Mouse (Mus musculus): ENCODE measurements around the gene Hbq1b. TPM values are rescaled to one million over a fixed set of nuclear protein-coding genes. Genes with fewer than 3 reads are reported as not detected.
"Not testable (repeated sequence)": the region's sequence is repeated elsewhere in the genome, so short reads cannot be mapped to it uniquely, and the experiment has no call there.

Gene Hbq1b
- total RNA-seq, 4 experiments from 2014 or later, result 1.1 to 2.5 TPM; not detected in 2

DNA sequence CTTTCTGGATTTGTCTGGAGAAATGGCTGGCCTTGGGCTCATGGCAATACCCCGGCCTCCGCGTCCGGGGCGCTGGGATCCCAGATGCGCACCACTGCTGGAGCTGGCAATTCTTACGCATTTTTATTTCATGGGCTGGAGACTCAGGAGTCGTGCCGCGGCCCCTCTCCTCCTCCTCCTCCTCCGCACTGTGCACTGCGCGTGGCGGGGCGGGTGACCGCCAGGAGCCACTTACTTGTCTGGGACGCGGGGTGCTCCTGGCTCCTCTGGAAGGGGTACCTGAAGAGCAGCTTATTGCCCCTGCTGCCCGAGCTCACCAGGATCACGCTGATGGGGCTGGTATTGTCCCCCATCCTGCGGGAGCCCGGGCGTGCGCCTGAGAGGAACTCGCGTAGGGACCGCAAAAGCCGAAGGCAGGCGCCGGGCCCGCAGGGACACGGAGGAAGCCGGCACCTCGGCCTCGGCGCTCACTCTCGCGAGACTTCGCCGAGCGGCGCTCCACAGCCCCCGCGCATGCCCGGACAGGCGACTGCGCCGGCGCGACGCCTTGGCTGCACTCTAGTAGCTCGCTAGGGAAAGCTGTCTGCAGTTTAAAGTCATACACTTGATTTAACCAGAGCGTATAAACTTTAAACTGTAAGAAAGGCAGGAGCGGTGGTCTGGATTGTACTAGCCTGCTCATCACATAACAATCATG lies 19.4 kb upstream of the Hbq1b start, which contains the start of gene Nprl3:
Gene Nprl3 (minus strand): TSS at position 520 of the 697 bp plus-strand sequence.
- peak; percentile 91 to 95 for DNase-seq (ENCODE audit: low spot score in 2 of 2)

DNA sequence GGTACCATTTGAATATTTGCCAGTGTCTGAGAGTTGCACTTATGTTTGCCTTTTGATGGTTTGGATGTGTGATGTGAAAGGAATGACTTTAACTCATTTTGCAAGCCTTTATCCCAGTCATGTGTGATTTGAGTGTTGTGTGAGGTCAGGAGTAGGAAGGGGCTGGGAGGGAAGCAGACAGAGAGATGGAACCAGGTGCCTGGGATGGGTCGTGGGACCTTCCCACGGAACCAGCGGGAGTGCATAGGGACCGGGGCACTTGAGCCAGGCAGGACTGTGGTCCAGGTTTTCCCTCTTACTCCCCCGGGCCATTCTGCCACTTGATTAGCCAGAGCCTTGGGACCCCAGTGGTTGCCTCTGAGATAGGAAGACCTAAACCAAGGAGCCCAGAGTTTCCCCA lies 18.8 kb upstream of the Hbq1b start:
- no peak for DNase-seq (ENCODE audit: low spot score in 2 of 2)

DNA sequence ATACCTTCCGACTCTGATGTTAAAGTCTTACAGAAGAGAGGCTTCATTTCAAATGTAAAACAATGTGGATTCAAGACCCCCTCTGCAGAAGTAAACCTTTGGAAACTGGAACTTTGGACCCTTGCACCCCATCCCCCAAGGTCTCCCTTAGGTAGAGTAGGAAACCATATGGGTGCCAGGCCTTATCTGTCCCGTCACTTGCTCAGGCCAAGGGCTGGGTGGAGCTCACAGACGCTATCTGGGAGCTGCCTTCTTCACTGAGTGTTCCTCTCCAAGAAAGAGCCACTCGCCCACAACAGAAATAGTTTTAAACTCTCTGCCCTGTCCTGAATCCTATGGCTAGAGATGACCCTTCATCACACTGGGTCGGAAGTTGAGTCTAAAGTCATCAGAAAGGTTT lies 17.8 kb upstream of the Hbq1b start:
- DNase-seq (ENCODE audit: low spot score in 2 of 2), result no peak

DNA sequence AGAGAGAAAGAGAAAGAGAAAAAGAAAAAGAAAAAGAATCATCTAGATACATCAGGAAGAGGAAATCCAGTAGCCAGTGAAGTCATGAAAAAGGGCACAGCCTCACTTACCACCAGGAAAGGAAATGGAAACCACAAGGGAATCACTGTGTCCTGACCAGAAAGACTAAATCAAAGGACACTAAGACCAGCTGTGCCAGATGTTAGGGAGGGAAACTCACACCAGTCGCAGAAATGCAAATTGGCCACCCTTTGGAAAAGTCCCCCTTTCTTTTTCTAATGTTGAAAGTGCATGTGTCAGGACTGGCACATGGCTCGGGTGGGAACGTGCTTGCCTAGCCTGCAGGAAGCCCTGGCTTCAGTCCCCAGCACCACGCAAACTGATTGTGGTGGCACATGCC lies 15.6 kb upstream of the Hbq1b start:
- DNase-seq (ENCODE audit: low spot score in 2 of 2), result no peak

DNA sequence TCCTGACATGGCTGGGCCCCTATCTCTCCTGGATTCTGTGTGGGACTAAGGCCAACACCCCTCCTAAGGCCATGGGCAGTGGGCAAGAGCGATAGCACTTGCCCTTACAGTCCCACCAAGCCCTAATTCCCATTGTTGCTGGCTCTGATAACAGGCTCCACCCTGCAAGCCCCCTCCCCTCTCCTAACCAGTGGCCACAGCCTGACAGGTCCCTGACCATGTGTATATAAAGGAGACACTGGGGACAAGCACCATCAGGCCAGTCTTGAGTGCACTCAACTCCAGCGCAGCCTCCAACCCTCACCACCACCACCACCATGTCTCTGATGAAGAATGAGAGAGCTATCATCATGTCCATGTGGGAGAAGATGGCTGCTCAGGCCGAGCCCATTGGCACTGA lies 10.4 kb upstream of the Hbq1b start, which contains the start of gene Hba-x:
Gene Hba-x (plus strand): TSS at position 54 of the 400 bp plus-strand sequence.
- DNase-seq (ENCODE audit: low spot score in 2 of 2), result no peak

DNA sequence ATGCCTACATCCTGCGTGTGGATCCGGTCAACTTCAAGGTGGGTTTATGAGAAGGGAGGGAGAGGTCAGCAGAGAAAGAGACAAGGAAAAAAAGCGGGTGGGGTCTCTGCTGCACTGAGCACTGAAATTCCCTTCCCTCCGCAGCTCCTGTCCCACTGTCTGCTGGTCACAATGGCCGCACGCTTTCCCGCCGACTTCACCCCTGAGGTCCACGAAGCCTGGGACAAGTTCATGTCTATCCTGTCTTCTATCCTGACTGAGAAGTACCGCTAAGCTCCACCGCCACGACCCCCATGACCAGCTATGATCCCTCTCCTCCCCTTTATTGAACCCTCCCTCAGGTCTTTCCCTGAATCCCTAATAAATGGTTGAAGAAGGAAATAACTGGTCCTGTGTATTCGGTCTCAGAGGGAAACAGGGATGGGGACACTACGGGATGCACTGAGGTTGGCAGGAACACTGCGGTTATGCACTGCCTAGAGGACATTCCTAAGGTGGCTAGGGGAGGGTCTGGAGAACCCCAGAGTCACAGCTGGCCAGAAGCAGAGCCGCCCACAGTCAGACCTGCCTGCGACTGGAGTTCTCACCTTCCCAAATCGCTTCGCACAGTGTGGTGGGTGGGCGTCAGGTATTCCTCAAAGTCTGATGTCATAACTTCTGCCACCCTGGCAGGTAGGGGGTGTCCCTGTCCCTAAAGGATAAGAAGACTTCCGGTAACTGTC lies 8.9 kb upstream of the Hbq1b start:
- DNase-seq (ENCODE audit: low spot score in 2 of 2), result no peak

DNA sequence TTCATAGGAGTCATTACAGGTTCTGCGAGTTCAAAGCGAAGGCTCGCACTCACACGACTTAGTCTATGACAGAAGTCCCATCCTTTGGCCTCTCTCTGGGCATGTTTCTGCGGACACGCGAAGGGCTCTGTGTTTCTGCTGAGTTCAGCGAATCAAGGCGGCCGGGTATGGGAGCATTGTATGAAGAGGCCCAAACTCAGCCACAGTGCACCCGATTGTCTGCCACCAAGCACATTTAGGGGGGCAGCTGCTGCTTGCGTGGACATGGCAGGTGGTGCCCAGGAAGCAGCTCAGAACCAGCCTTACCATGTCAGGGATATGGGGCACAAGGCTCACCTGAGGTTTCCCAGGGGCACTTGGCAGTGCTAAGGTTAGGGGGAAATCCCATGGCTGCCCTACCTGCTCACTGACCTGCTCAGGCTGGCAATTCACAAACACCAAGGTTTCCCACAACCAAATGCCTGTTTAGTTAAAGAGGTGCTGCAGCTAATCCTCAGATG lies 8.3 kb upstream of the Hbq1b start:
- DNase-seq (ENCODE audit: low spot score in 2 of 2), result no peak

DNA sequence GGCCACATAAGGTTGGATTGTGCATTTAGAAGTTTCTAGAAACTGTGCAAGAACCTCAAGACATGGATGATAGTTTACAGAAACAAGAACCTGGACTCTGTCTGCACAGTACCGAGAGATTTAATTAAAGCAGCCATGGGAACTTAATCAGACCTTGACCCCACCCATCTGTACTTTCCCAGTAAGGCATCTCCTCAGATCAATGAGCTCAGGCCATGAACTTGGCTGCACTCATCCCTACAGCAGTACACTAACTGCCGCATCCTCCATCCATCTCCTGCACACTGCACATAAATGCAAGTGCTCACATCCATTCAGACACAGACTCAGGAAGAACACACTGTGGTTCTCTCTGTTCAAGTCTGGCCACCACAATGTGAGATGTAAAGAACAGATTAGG lies 6.1 kb upstream of the Hbq1b start:
- DNase-seq (ENCODE audit: low spot score in 2 of 2), result no peak

DNA sequence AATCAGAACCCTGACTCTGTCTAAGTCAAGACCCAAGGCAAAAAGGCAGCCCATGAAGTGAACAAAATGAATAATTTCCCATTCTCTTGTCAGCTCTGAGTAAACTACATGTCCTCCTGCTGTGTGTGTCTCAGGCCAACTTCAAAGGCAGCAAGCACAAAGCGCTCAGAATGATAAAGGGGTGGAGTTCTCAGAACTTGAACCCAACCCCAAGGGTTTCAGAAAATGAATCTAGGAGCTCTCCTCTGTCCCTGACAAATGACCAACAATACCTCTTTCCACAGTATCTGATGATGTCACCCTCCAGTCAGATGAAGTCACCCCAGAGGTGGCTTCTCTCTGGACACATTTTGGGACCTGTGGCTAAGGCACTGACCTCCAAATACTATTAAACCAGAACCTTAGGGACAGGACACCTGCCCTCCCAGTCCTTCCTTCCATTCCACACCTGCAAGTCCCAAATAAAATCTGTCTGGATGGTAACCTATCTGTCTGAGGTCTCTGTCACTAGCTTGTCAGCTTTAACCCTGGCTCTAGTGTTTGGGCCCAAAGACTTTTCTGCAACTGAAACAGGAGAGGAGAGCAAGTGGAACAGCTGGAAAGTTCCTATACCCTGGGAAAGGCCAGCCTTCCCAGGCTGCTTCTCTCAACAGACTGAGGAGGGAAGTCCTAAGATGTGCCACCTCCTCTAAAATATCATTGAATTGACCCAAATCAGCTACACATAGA lies 5.2 kb upstream of the Hbq1b start:
- no peak for DNase-seq (ENCODE audit: low spot score in 2 of 2)

DNA sequence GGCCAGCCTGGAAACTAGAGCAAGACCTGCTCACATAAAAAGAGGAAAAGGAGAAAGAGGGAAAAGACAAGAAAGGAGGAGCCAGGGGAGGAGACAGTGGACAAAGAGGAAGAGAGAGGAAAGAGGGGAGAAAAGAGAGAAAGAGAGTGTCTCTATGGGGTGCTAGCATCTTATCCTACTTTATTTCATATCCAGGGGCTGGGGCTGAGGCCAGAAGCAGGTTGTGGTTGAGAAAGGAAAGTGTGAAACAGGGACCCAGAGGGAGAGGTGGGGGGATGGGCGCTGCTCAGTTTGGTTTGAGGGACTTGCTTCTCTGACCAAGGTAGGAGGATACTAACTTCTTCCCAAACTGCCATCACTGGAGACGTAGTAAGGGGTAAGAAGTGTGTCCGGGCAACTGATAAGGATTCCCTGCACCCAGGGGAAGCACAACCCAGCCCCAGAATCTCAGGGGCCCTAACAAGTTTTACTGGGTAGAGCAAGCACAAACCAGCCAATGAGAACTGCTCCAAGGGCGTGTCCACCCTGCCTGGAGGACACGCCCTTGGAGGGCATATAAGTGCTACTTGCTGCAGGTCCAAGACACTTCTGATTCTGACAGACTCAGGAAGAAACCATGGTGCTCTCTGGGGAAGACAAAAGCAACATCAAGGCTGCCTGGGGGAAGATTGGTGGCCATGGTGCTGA lies 3.5 kb upstream of the Hbq1b start, which contains the start of gene Hba-a1:
Gene Hba-a1 (plus strand): TSS at position 421 of the 687 bp plus-strand sequence.
- DNase-seq (ENCODE audit: low spot score in 2 of 2), result not testable (repeated sequence)

DNA sequence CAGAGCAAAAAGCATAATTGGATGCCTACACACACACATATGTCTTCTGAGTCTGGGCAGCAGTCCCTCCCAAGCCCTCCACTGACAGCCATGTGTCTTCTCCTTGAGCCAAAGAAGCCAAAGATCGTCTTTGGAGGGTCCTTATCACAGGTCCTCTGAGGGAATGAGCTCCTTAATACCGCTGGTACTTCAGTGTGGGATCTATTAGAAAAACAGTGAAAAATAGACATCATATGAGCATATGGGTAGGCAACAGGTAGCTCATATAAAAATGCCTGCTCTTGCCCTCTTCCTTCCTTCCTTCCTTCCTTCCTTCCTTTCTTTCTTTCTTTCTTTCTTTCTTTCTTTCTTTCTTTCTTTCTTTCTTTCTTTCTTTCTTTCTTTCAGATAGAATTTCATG lies 2.2 kb upstream of the Hbq1b start:
- not testable (repeated sequence) for DNase-seq (ENCODE audit: low spot score in 2 of 2)

DNA sequence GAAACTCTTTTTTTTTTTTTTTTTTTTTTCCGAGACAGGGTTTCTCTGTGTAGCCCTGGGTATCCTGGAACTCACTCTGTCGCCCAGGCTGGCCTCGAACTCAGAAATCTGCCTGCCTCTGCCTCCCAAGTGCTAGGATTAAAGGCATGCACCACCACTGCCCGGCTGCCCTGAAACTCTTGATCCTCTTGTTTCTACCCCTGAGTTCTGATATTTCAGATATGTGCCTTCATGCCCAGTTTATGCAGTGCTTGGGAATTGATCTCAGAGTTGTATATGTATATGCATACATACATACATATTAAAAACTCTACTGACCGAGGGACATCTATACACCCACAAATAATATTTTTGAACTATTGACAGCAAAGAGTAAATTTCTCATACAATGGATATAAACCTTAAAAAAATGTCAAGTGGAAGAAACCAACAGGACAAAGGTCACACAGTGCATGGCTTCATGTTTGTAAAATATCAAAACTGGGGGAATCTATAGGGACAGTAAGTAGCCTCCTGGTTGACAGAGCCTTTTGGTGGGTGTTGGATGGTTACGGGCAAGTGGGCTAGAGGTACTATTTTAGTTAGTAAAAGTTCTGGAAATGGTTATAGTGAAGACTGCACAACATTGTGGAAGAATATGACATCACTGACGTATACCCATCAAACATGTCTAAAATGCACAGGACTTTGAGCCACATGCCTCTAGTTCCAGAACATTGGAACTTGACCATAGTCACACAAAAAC lies 1.6 kb upstream of the Hbq1b start:
- no peak for DNase-seq (ENCODE audit: low spot score in 2 of 2)

DNA sequence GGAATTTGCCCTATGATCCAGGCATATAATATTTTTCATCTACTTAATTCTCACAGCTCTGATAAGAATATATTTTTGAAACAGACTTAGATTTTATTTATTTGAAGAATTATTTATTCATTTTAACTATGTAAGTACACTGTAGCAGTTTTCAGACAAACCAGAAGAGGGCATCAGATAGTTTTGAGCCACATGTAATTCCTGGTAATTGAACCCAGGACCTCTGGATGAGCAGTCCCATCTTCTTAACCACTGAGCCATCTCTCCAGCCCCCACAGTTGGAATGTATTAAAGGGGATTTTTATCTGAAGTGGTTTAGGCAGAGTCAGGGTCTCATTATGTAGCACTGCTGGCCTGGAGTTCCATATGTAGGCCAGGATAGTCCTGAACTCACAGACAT lies 878 bp upstream of the Hbq1b start:
- not testable (repeated sequence) for DNase-seq (ENCODE audit: low spot score in 2 of 2)

DNA sequence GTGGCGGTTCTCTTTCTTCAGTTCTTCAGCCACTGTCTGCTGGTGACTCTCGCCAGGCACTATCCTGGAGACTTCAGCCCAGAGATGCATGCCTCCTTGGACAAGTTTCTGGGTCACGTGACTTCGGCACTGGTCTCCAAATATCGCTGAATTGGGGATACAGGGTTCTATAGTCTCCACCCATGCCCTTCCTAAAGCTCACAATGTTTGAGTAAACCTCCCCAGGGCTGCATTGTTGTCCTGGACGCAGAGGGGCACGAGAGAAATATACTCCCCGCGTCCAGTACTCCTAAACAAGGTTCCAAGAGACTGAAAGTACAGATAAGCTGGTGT lies 694 bp downstream of the Hbq1b start:
- no peak for DNase-seq (ENCODE audit: low spot score in 2 of 2)

DNA sequence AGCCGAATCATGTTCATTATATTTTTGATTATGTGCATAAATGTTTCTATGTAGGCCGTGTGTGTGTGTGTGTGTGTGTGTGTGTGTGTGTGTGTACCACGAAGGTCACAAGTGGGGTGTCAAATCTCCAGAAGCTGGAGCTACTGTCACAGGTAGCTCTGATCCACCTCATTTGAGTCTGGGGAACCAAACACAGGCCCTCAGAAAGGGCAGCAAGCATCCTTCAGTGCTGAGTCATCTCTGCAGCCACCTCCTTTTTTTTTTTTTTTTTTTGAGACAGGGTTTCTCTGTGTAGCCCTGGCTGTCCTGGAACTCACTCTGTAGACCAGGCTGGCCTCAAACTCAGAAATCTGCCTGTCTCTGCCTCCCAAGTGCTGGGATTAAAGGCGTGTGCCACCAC lies 6.1 kb downstream of the Hbq1b start:
- DNase-seq (ENCODE audit: low spot score in 2 of 2), result not testable (repeated sequence)

DNA sequence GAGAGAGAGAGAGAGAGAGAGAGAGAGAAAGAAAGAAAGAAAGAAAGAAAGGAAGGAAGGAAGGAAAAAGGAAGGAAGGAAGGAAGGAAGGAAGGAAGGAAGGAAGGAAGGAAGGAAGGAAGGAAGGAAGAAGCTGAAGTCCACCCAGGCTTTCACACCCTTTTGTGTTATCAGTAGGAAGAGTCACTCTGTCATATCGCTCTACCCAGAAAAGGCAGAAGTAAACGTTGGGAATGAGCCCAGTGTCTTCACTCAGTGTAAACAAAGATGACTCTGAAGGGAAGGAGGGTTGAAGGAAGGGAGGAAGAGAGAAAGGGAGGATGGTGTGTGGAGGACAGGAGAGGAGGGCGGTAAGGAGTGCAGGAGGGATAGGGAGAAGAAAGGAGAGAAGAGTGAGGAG lies 6.7 kb downstream of the Hbq1b start:
- not testable (repeated sequence) for DNase-seq (ENCODE audit: low spot score in 2 of 2)

DNA sequence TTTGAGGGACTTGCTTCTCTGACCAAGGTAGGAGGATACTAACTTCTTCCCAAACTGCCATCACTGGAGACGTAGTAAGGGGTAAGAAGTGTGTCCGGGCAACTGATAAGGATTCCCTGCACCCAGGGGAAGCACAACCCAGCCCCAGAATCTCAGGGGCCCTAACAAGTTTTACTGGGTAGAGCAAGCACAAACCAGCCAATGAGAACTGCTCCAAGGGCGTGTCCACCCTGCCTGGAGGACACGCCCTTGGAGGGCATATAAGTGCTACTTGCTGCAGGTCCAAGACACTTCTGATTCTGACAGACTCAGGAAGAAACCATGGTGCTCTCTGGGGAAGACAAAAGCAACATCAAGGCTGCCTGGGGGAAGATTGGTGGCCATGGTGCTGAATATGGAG lies 9.4 kb downstream of the Hbq1b start, which contains the start of gene Hba-a2:
Gene Hba-a2 (plus strand): TSS at position 287 of the 400 bp plus-strand sequence.
- DNase-seq (ENCODE audit: low spot score in 2 of 2), result not testable (repeated sequence)

DNA sequence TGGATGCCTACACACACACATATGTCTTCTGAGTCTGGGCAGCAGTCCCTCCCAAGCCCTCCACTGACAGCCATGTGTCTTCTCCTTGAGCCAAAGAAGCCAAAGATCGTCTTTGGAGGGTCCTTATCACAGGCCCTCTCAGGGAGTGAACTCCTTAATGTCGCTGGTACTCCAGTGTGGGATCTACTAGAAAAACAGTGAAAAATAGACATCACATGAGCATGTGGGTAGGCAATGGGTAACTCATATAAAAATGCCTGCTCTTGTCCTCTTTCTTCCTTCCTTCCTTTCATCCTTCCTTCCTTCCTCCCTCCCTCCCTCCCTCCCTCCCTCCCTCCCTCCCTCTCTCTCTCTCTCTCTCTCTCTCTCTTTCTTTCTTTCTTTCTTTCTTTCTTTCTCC lies 10.7 kb downstream of the Hbq1b start:
- DNase-seq (ENCODE audit: low spot score in 2 of 2), result not testable (repeated sequence)

DNA sequence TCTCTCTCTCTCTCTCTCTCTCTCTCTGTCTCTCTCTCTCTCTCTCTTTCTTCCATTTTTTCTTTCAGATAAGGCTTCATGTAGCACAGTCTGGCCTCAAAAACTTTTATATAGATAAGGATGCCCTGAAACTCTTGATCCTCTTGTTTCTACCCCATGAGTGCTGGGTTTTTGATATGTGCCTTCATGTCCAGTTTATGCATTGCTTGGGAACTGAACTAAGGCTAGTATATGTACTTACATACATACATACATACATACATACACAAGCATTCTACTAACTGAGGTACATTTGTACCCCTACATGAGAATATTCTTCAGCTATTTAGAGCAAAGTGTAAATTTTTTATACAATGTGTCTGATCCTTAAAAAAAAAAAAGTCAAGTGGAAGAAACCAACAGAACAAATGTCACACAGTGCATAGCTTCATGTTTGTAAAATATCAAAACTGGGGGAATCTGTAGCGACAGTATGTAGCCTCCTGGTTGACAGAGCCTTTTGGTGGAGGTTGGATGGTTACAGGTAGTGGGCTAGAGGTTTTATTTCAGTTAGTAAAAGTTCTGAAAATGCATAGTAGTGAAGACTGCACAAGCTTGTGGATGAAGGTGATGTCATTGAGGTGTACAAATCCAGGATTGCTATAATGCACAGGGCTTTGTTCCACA lies 11.2 kb downstream of the Hbq1b start:
- DNase-seq (ENCODE audit: low spot score in 2 of 2), result no peak

DNA sequence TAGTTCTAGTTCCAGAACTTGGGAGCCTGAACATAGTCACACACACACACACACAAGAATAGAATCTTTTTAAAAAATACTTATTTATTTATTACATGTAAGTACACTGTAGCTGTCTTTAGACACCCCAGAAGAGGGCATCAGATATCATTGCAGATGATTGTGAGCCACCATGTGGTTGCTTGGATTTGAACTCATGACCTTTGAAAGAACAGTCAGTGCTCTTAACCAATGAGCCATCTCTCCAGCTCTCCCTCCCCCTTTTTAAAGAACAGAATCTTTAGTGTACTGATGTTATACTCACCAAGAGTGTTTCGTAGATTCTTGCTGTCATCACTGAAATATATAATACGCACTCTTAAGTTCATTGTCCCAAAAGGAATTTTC lies 11.8 kb downstream of the Hbq1b start:
- DNase-seq (ENCODE audit: low spot score in 2 of 2), result no peak

Measured in layer of hippocampus, adult 8-10 months (tissue).